Mouse (Mus musculus): Measurements from ENCODE around the gene Fbxo17.

Gene Fbxo17

DNA sequence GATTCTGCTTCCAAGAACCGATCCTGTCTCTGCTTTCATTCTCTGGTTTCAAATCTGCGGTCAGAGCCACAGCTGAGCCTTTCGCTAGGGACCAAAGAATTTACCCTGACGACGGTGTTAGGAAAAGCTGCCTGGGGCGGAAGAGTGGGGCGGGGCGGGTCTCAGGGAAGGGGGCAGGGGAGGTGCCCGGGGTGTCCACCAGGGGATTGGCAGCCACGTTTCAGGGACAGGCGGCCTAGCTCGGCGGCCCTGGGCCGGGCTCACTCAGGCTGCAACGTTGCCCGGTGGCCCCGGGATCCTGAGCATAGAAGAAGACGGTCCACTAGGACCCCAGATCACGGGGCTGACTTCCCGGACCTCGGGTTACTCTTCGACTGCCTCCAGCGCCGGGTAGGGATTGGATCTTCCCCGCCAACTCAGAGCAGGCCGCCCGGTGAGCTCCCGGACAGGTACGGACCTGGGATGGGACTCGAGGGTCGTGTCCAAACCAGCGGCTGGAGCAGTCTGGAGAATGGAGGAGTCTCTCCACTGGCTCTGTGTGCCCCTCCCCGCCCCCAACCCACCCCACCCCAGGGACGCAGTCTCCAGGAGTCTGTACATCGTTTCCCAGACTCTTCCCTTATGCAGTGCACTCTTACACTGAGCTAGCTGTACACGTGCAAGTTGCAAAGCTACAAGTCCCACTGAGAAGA lies at the start of gene Fbxo17:
Fbxo17 (plus strand) TSS at position 215 of the 692 bp plus-strand sequence.
- DNase-seq (ENCODE audit: low read depth, low spot score): peak; percentile 35

DNA sequence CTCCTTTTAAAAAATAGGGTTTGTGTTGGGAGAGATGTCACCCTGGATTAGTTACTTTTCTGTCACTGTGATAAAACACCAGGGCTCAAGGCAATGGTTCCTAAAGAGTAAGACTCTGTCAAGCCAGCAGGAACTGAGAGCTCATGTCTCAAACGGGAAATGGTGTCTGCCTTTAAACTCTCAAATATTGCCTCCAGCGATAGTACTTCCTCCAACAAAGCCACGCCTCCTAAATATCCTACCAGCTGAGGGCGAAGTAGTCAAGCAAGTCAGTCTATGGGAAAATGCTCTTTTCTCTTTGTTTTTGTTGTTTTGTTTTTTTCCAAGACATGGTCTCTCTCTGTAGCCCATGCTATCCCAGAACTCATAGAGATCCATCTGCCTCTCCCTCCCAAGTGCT lies 45.4 kb upstream of the Fbxo17 start:
- DNase-seq (ENCODE audit: low read depth, low spot score): no peak

GRCm38 (mm10) chr7:28672276-28672675 lies 44.3 kb upstream of the Fbxo17 start:
- DNase-seq (ENCODE audit: low read depth, low spot score): no peak

DNA sequence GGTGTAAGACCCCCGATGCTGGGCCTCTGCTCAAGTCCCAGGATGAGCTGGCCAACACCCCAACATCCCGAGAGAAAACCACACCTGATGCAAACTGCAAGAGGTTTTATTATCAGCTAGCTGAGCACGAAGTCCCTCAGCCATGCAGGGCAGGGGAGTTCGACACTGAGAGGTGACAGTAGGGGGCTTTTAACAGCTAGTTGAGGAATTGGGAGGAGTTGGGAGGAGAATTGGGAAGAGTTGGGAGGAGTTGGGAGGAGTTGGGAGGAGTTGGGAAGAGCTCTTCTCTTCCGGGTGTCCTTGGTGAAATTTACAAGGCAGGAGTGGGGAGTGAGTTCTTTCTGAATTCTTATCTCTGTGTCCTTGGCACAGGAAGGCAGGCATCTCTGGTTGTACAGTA lies 43.8 kb upstream of the Fbxo17 start:
- peak; percentile 77 for DNase-seq (ENCODE audit: low read depth, low spot score)

DNA sequence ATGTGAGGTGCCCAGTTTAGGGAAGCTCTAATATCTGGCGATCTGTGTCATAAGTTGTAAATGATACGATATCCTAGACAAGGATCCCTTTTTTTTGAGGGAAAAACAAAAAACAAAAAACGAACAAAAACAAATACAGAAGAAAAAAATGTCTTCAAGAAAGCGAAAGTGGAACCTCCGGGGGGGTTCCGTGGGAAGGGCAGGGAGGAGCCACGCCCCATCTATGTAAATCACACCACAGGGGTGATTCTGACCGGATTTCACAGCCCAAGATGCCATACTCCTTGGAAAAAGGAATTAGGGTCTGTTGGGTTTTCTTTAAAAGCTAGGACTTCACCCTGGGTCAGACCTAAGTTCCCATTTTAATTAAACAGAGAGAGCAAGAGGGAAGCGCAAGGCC lies 41.6 kb upstream of the Fbxo17 start:
- DNase-seq (ENCODE audit: low read depth, low spot score): peak; percentile 70

GRCm38 (mm10) chr7:28675746-28676145 lies 40.9 kb upstream of the Fbxo17 start:
- peak; percentile 95 for DNase-seq (ENCODE audit: low read depth, low spot score)

GRCm38 (mm10) chr7:28676811-28677541 lies 39.6 kb upstream of the Fbxo17 start:
- peak; percentile 78 for DNase-seq (ENCODE audit: low read depth, low spot score)

DNA sequence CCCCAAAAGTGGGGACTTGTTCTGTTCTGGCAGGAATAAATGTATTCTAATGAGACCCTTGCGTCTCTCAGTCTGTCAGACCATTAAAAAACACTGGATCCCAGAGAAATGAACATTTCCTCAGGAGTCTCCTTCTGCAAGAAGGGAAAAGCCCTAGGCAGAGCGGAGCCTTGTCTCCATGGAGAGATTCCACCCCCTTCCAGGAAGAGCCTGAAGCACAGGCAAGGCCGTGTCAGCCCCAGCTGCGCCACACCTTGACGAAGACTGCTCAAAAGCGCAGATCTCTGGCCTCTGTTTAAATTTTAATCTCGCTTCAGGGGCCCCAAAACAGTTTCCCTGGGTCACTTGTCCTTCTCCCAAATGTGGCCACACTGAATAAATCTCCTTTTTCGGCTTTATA lies 39.0 kb upstream of the Fbxo17 start:
- no peak for DNase-seq (ENCODE audit: low read depth, low spot score)

DNA sequence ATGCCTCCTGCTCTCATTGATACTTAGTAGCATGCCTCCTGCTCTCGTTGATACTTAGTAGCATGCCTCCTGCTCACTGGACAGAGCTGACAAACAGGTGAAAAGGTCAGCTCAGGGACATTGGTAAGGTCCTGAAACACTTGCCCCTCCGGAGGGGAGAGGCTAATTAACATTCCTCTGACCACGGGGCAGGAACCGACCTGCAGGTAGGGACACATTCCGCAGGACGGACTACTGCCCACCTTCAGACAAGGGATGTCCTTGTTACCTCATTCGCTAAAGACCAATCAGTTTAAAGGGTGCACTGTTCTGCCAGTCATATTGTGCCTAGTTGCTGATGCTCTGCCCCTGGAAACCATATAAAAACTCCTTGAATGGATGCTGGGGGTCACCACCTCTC lies 25.5 kb upstream of the Fbxo17 start:
- DNase-seq (ENCODE audit: low read depth, low spot score): no peak

DNA sequence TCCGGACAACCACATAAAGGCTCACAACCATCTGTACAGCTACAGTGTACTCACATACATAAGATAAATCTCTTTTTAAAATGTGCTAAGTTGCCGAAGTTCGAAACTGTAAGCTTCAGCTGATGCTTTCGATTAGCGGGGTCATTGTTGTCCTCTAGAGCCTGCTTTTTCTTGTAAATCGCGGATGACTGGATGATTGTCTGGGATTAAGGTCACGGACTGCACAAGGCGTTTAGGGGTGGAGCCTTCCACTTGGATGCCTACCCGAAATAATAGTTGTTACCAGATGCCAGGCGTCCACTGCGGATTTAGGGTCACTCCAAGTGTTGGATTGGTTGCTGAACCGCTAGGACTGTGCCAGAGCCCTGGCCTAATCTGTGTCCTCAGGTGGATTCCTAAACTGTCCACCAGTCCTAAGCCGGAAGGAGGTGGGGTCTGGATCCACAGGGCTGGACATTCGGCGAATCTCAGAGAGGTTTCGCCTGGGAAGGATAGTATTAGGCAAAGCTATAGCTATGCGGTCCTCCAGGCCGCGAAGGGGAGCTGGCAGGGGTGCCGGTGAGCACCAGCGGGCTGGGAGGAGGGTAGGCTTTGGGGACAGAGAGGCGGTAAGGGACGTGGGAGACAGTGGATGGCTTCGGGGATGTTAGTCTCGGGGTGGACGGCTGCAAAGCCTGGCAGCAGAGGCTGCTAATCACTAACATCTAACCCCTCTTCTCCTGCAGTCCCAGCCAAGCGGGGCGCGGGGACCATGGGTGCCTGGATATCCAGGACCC lies 23.9 kb upstream of the Fbxo17 start, which contains the start of gene Fbxo27:
Fbxo27 (plus strand) TSS at position 305 of the 776 bp plus-strand sequence.
- DNase-seq (ENCODE audit: low read depth, low spot score): peak; percentile 87

DNA sequence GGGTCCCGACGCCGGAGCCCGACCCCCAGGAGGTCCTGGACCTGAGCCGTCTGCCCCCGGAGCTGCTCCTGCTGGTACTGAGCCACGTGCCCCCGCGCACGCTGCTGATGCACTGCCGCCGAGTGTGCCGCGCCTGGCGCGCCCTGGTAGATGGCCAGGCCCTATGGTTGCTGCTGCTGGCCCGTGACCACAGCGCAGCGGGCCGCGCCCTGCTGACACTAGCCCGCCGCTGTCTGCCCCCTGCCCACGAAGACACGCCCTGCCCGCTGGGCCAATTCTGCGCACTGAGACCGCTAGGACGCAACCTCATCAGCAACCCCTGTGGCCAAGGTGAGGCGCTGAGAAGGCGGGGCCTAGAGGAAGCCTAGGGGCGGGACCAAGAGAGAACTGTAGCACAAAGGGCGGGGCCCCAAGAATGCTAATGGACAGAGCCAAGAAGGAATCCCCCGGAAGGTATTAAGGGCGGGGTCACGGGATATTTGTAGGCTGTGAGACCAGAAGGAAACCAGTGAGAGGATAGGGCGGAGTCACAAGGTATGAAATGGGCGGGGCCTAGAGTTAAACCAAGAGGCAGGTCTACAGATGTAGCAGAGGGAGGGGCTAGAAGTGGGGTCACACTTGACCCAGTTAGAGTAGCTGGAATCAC lies 23.2 kb upstream of the Fbxo17 start:
- DNase-seq (ENCODE audit: low read depth, low spot score): peak; percentile 100

GRCm38 (mm10) chr7:28694423-28694822 lies 22.2 kb upstream of the Fbxo17 start:
- peak; percentile 86 for DNase-seq (ENCODE audit: low read depth, low spot score)

- no peak for DNase-seq (ENCODE audit: low read depth, low spot score)
Measured at GRCm38 (mm10) chr7:28694966-28695511, 21.6 kb upstream of the Fbxo17 start.

- no peak for DNase-seq (ENCODE audit: low read depth, low spot score)
Measured at GRCm38 (mm10) chr7:28697277-28697676, 19.3 kb upstream of the Fbxo17 start.

DNA sequence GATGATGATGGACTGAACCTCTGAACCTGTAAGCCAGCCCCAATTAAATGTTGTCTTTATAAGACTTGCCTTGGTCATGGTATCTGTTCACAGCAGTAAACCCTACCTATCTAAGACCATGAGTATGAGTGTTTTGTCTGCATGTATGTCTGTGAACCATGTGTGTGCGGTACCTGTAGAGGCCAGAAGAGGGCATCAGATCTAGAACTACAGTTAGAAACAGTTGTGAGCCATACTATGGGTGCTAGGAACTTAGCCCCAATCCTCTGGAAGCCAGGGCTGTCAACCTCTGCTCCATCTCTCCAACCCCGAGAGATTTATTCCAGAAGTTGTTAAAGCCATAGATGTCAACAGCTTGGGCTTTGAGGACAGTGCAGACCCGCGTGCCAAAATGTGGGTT lies 16.3 kb upstream of the Fbxo17 start:
- peak; percentile 37 for DNase-seq (ENCODE audit: low read depth, low spot score)

- peak; percentile 58 for DNase-seq (ENCODE audit: low read depth, low spot score)
Measured at GRCm38 (mm10) chr7:28701306-28701705, 15.3 kb upstream of the Fbxo17 start.

GRCm38 (mm10) chr7:28702601-28703143 lies 13.9 kb upstream of the Fbxo17 start:
- no peak for DNase-seq (ENCODE audit: low read depth, low spot score)

DNA sequence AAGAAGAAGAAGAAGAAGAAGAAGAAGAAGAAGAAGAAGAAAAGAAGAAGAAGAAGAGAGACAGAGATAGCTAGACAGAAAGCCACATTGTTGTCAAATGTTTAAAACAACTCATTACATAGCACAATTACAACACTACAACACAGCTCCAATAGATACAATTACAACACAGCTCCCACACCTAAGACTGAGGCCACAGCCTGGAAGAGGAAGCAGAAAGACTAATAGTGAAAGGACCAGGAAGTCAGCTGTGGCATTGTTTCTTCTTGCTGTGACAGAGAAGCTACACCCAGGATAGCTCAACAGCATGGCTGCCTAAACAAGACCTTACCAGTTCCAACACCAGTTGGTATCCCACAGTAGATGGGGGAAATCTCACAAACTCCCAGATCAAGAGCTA lies 7.2 kb upstream of the Fbxo17 start:
- no peak for DNase-seq (ENCODE audit: low read depth, low spot score)

- peak; percentile 68 for DNase-seq (ENCODE audit: low read depth, low spot score)
Measured at GRCm38 (mm10) chr7:28710962-28711361, 5.6 kb upstream of the Fbxo17 start.

DNA sequence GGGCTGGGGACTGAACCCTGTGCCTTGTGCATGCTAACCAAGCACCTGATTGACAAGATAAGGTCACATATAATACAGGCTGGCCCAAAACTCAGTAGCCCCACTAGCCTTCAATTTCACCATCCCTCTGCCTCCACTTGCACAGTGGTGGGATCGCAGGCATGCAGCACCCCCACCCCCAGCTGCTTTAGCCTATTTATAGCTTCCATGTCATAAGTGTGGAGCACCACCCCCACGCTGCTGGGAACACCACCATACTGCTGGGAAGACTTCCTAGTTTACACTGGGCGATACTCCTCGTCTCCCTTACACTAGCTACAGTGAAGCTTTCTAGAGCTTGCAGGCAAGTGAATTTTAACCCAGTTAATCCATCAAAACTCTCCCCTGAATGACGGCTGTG lies 1.9 kb upstream of the Fbxo17 start:
- DNase-seq (ENCODE audit: low read depth, low spot score): no peak

- peak; percentile 51 for DNase-seq (ENCODE audit: low read depth, low spot score)
Measured at GRCm38 (mm10) chr7:28715598-28715997, 1.0 kb upstream of the Fbxo17 start.

Data from ES-CJ7 (cell line).